Mouse (Mus musculus) lung, postnatal 0 days (tissue): ENCODE data around the gene Atf6.

Experiments
- CTCF ChIP-seq: IDR thresholded peaks from 2 replicates; pipeline ENCODE4 v1.5.1; 2016; ENCODE audit warnings: antibody characterized with exemption, mild to moderate bottlenecking
- EP300 ChIP-seq: IDR thresholded peaks from 2 replicates; pipeline ENCODE4 v1.6.1; 2016; ENCODE audit warnings: antibody characterized with exemption, mild to moderate bottlenecking, control low read depth

DNA sequence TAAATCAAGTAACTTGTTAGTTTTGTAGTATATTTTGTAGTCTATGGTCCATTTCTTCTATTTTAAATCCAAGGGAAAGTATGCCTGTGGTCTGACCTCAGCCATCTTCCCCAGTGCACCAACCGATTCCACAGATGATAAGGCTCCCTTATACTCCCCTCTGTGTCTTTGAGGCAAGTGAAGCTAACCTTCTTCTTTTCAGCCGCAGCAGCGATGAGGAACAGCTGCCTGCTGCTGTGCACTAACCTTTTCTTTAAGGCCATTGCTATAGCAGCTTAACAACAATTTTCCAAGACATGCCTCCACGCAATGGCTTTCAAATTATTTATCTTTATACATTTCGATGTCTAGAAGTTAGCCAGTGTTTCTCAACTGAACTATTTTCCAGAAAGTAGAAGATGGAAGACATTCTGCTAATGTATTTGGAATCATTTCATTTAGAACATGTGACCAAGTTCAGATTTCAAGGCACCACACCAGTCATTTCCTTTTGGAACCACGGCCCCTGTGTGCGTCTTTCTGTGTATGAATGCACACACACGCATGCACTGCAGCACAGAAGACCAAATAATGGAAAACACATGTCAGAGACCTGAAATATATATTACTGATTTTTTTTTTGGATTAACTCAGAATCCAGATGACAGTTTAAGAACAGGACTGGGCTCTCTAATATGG lies 149.3 kb downstream of the Atf6 start:
- no peak for TF ChIP-seq CTCF
- no peak for TF ChIP-seq EP300
